Mouse (Mus musculus): Measurements from ENCODE around the gene Rbfox1.

Rbfox1 gene

DNA sequence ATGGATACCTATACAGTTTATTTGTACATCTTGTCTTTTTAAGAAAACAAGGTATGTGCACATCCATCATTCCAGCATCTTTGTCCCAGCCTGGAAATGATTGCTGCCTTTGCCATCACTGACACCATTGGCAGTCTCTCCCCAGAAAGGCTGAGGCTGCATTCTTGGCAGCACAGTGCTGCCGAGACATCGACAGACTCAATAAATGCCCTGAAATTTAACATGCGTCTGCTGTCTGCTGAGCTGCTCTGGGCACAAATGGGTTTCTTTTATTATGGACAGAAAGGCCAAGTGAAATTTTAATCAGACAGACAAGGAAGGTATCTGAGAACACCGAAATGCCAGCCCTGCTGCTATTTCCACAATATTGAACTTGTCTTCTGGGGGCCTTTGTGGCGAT, 761.8 kb downstream of the Rbfox1 start:
- intact Hi-C loops (cut with DNase I), result no loop called here

DNA sequence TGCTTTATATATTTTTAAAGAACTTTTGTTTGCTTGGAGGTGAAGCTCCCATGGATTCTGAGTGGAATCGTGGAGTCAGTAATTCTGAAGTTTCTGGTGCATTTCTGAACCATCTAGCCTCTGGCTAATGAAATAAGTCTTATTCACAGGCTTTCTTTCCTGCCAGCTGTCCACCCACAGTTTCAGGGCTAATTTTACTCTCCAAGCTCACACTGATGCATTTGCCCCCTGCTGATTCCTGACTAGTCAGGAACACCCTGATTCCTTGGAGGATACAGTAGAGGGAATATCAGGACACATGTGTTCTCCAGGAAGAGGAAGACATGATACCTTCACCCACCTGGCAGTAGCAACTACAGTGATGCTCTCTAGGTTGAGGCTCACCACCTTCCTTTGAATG, 763.6 kb downstream of the Rbfox1 start:
- intact Hi-C loops (cut with DNase I), result no loop called here

DNA sequence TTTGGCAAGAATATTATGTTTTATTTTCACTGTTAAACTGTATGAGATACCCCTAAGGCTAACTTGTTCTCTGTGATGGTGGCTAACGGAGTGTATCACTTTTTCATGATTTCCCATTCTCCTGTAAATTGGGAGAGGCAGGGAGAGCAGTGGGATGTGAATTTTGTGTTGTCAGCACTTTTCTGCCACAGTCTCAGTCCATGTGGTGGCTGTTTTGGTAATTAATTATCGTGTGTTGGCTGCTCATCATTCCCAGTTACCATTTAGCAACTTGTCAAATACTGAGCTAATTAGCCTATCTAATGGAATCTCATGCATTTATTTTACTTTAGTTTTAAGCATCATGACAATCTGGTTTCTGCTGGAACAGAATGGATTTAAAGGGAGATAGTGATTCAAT, 773.4 kb downstream of the Rbfox1 start:
- intact Hi-C loops (cut with DNase I), result no loop called here

DNA sequence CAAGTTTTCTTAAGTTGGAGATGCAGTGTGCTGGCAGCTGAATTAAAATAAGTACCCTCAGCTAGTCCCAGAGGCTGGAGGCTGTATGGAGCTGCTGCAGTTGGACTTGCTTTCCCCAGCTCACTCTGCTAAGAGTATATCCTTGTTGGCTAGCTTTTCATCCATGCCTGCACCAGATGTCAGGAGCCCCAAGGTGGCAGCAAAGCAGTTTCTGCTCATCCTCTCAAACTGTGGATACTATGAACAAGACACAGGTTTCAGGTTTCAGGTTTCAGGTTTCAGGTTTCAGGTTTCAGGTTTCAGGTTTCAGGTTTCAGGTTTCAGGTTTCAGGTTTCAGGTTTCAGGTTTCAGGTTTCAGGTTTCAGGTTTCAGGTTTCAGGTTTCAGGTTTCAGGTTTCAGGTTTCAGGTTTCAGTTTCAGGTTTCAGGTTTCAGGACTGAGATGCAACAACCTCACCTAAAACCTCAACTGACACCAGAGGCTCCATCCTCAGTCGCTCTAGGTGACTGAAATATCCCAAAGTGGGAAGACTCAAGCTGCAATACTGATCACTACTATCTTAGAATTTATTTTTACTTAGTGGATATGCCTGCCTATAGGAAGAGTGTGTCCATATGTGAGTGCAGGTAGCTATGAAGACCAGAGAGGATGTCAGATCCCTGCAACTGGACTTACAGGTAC, 801.1 kb downstream of the Rbfox1 start:
- intact Hi-C loops (cut with DNase I), result no loop called here

DNA sequence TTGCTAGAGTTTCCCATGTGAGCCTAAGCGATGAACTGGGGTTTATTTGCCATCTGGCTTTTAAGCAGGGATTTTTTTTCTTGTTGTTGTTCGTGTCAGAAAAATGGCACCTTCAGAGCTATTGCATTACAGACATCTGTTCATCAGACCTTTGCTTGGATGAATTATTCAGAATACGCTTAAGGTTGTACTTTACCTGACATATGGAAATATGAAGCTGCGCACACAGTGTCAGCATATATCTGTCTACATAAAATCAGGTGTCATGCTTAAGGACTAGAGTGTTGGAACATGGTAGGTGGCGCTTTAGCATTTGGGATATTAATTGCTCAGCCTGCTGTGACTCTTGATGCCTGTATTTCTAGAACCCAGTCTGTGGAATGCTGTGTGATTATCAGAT, 819.7 kb downstream of the Rbfox1 start:
- intact Hi-C loops (cut with DNase I), result no loop called here

DNA sequence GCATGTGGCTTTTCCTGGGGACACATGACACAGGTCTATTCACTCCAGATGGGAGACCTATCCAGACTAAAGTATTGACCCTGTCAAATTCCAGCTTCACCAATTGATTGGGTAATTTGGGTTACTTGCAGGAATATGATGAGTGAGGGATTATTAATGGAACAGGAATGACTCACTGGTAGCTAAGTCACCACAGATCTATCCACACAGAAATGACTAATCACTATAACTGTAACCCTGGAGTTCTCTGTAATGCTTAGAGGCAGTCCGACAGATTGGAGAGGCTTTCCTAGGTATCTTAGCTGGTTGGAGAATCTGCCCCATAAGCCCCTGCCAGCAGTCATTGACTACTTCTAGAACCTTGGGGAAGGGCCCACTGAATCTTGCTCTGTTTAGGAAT, 827.2 kb downstream of the Rbfox1 start:
- intact Hi-C loops (cut with DNase I), result no loop called here

DNA sequence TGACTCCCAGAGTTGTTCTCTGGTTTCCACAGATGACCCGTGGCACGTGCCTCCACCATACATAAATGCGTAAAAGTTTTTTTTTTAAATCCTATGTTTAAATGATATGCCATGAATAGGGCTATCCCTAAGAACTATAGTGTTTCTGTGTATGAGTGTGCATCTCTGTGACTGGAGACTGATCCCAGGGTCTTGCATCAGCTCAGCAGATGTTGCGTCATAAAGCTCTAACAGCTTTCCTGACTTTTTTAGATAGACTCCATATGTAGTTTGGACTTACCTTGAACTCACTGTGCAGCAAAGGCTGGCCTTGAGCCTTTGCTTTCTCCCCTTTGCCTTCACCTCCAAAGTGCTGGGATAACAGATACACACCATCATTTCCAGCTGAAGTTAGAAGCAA, 830.1 kb downstream of the Rbfox1 start:
- intact Hi-C loops (cut with DNase I), result no loop called here

DNA sequence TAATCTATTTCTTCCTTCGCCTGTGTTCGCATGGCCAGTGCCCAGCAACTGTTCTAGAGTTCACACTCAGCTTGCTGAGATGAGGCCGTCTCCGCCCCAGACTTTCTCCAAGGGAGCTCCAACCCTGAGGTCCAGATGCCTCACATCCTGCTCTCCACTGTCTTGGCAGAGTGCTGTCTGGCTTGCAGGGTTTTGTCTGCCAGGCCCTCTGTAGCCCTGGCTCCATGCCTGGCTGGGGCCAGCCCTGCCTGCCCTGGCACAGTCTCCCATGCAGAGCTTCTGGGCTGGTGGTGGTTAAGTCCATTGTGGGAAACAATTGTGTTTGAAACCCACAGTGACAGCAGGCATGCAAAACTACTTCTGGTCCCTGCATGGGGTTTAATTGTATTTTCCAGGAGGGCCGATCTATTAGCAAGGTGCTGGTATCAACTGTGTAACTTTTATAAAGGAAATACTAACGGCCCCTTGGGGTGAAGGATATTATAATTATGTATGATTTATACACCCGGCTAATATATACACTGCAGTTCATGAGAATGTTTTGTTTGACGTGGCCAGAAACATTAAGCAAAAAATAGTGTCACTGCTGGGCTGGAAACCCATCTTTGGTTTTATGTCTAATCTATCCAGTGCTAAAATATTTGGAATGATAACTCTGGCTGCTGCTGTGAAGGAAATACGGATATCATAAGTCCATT, 831.2 kb downstream of the Rbfox1 start:
- intact Hi-C loops (cut with DNase I), result no loop called here

DNA sequence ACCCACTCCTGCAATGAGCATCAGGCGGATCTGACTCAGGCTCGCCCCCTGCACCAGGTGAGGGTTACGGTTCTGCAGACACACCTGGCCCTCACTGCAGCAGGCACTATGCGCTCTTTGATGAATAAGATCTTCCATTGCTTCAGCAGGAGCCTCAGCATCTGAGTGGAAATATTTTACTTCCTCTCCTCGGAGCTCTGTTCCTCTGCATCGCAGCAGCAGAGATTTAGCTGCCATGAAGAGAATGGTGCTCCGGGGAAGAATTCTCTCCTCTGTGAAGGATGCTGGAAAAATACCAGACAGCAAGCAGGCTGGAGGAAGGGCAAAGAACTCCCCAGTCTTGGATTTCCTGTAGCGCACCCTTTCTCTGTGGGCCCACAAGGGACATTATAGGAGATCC, 833.9 kb downstream of the Rbfox1 start:
- intact Hi-C loops (cut with DNase I), result no loop called here

DNA sequence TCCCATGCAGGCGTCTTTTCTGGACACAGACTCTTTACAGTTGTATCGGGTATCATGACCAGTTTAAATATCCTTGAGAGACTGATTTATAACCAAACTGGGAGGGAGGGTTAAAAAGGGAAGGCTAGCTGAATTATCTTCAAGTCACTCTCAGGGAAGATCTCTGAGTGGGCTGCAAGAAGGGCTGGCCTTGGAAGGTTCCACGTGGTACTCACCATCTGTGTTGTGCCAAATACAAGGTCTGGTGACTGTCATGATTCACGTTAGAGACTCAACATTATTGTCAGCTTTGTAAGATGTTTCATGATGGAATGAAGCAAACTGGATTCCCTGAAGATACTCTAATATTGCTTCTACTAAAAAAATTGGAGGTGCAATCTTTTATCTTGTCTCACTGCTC, 847.5 kb downstream of the Rbfox1 start:
- intact Hi-C loops (cut with DNase I), result no loop called here

DNA sequence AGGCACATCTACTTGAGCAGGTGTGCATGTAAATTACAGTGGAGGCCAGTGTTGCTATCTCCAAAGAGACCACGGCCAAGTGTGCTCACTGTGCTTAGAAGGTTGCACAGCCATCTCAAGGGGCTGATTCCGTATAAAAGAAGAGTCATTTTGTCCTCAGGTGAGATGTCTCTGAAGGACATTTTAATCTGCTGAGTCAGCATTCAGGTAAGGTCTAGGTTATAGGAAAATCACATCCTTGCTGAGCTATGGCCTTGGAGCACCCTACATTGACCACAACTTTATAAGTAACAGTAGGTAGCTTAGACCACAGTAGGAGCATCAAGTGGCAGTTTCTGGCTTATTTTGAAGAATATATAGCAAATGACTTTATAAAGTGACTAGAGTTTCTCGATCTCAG, 848.3 kb downstream of the Rbfox1 start:
- intact Hi-C loops (cut with DNase I), result no loop called here

DNA sequence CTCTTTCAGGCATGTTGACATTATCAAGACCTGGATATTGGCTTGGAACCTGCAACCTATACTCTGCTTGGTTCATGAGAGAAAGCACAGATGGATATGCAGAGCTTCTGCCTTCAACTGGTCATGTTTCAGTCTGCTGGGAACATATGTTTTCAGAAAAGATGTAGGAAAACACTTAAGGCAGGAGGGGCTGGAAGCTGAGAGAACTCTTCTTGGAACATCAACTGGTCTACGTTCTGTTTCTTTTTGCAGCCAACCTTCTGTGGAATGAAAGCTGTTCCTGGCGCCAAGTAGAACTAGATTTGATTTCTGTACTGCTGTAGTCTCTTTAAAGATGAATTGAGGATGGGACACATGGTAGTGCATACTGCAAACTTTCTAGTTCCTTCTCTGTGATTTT, 851.4 kb downstream of the Rbfox1 start:
- intact Hi-C loops (cut with DNase I), result no loop called here

DNA sequence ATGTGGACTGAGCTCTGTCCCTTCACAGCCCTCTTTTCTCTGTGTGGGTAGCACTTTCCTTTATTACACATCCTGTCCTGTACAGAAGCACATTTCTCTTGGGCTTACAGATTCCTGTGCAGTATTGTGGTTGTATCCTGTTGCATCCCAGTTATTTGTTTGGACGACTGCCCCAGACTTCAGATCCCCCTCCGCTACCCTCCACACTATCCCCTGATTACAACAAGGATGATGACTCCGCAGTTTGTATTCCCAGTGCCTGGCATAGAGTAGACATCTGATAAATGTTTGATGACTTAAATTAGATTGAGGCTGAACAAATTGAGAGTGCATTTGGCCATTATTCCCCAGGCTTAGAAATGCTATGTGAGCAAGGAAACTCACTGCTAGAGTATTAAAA, 851.8 kb downstream of the Rbfox1 start:
- intact Hi-C loops (cut with DNase I), result no loop called here

DNA sequence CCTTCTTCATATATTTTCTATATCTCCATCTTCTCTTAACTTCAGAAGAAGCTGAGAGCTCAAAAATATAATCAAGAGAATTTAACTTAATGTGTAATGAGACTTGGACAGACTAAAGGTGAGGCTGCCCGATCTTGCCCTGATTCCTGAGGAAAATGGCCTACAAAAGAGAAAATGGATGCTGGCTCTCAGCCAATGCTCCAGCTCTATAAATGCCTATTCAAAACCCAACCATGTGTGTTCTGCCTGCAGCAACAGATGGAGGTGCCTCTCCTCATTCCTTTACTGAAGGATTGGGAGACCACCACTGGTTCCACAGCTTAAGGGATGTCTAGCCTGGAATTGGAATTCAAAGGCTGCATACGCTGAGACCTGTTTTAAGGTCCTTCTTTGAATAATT, 861.0 kb downstream of the Rbfox1 start:
- intact Hi-C loops (cut with DNase I), result no loop called here

DNA sequence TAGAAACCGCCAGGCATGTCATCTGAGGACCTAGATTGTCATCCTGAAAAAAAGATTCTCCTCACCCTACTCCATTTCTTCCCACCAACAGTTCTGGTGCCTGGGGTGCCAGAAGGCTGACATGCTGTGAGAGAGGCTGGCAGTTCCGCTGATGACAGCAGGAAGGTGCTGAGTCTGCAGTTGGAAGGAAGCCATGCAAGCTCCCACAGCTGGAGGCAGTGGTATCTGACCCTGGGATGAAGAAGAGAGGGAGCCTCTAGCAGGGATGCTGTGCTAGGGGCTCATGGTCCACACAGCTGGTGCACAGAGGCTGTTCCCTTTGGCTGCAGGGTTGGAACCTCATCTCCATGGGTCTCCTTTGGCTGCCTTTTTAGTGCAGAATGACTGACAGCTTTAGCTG, 865.3 kb downstream of the Rbfox1 start:
- intact Hi-C loops (cut with DNase I), result no loop called here

DNA sequence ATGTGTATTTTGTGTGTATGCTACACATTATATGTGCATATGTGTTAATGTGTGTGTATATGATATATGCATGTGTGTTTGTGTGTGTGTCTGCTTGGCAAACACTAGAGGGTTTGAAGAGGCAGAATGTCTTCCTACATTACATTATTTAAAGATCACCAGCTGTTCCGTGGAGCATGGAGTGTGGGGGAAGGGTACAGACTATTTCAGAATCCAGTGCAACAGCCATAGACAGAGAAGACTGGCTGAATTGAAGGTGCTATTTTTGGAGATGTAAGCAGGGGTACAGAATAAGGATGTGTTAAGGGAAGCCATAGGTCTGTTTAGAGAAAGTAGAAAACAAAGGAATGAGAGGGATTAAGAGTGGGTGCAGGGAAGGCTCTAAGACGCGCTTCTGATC, 869.7 kb downstream of the Rbfox1 start:
- intact Hi-C loops (cut with DNase I), result no loop called here

DNA sequence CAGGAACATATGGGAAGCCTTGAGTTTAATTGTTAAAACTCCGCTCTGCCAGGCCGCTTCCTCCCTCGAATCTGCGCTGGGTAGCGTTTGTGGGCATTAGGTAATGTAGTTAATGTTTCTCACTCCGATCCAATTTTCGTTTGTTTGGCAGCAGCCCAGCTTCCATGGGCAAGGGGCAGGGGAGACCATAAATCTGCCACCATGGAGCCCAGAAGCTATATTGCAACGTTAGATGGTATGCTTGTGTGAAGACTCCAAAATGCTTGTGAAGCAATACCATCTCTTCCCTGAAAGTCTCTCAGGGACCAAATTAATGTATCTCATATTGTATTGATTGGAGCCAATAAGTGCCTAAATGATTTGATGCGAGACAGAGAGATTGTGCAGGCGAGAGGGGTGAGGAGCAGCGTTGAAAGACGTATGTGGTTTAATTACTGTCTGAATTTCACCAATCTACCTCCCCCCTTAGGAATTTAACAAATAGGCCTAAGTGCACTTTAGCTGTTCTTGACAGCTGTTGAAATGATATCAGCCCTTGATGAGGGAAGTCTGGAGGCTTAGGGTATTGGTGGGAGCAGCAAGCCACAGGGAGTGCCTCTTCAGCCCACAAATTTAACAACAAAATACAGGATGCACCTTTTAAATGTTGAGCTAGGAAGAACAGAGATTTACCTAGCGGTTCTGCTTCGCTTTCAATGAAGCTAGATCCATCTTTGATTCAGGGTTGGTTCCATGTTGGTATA, 884.5 kb downstream of the Rbfox1 start:
- intact Hi-C loops (cut with DNase I), result no loop called here

DNA sequence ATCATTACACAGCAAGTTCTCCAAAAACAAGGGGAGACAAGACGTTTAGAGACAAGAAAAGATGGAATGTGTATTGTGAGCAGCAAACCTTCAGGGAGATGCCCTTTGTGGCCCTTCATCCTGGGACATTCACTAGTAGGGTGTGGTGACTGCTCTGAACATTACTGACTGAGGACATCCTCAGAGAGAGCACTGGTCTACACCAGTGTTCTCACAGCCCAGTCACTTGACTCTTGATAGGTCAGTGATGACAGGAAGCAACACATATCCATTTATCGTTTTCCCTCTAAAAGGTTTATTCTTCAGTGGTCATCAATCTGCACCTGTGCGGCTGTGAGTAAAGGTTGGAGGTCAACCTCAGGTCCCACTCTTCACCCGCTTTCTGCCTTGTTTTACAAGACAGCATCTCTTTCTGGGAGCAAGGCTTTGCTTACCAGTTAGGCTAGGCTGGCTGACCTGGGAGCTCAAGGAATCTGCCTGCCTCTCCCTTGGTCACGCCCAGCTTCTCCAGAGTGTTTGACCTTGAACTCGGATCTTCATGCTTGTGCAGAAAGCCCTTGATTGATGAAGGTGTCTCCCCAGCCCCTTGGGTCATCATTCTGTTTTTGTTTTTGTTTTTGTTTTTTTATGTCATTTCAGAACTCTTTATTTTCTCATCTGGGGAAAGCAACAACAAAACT, 892.5 kb downstream of the Rbfox1 start:
- intact Hi-C loops (cut with DNase I), result no loop called here

DNA sequence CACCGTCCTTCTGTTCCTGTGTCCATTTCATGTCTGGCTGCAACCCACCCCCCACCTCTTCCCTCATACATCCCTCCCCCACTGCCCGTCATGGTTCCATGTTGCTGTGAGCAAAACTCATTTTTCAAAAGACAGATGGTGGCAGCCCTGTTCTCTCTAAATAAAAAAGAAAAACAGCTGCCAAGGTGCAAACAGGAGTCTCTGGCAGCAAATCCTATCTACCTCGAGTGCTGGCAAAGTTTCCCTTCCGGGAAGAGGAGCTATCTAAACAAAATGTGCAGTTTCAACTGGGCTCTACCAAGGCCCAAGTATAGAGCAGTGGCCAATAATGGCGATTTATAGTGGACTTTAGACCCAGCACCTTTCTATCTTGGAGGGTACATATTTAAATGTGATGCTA, 899.0 kb downstream of the Rbfox1 start:
- intact Hi-C loops (cut with DNase I), result no loop called here

DNA sequence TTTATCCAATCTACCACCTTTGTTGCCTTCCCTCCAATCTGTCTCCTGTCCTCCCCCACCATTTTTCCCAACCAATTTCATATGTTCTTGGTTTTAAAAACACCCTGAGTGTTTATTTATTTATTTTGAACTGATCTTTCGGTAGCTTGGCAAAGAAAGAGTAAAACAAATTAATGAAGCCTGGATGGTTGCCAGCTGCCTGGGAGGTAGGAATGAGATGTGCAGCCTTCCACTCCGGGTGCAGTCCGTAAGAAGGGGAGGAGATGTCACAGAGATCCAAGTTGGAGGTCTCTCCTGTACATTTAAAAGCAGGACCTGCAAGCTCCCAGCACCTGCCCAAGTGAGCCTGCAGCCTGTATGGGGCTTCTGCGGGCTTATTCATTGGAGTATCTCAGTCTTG, 899.9 kb downstream of the Rbfox1 start:
- intact Hi-C loops (cut with DNase I), result no loop called here

DNA sequence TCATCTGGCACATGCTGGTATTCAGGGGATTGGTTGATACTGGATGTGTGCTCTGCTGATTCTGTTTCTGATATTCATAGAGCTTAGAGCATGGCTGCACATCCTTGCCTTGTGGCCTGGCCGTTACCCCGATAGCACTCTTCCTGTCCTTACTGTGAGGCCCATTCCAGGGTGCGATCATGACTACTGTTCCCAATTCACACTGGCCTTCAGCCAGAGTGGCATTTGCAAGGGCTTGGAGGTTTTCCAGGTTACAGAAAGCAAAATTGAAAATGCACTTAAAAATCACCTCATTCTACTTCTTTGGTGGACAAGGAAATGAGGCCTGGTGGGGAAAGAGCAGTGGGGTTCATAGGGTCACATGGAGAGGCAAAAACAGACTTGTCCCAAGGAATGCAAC, 906.1 kb downstream of the Rbfox1 start:
- intact Hi-C loops (cut with DNase I), result no loop called here

DNA sequence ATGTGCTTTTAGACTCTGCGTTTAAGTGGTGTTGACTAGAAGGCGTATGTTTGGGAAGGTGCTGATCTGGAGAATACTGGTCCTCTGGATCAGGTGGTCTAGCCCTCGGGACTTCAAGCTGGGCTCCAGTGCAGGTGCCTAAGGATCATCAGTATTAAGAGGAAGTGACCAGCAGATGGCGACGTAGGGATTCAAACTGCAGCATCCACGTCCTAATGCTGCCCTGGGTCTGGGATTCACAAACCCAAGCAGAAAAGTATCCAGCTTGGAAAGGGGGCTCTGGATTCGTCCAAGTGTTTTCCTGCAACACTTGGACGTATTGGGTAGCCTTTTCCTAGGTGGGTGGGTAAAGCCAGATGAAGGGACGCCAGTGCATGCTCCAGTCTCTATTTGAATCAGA, 906.5 kb downstream of the Rbfox1 start:
- intact Hi-C loops (cut with DNase I), result no loop called here

Data from adrenal gland (tissue).